Mouse (Mus musculus): ENCODE measurements around the gene Epc2.
"Not testable (repeated sequence)": the region's sequence is repeated elsewhere in the genome, so short reads cannot be mapped to it uniquely, and the experiment has no call there.

Gene Epc2

GRCm38 (mm10) chr2:49472443-49472842 lies 21.2 kb downstream of the Epc2 start:
- no peak for DNase-seq

DNA sequence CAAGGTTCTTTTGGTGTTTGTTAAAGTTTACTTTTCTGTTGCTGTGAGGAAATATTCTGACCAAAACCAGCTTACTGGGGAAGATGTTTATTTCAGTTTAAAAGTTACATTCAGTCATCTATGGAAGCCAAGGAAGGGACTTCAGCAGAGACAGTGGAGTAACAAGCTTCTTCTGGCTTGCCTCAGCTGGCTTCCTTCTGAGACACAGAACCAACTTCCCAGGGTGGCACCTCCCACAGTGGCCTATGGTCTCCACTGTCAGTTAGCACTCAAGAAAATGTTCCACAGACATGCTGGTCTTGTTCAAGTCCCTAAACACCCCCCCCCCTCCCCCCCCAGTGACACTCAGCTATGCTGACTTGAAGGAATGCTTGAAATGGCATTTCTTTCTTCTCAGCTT lies 30.9 kb downstream of the Epc2 start:
- no peak for DNase-seq

DNA sequence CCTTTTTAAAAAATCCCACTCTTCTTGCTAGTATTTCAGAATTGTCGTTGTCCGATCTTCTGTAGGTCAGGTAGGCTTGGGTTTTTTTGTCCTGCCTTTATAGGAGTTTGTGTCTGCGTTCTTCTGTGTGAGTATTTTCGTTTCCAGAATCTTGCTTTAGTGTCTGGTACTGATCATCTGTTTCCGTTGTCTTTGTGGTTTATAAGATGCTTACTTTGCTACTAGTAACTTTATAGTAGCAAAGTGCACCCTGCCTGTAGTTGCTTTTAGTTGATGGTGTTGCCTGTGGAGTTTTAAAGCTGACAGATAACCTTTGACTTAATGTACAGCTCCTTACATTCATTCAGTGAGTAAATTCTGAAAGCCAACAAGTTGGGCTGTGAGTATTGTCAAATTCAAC lies 32.1 kb downstream of the Epc2 start:
- no peak for DNase-seq

- no peak for DNase-seq
Observed at GRCm38 (mm10) chr2:49501435-49501834, 50.1 kb downstream of the Epc2 start.

DNA sequence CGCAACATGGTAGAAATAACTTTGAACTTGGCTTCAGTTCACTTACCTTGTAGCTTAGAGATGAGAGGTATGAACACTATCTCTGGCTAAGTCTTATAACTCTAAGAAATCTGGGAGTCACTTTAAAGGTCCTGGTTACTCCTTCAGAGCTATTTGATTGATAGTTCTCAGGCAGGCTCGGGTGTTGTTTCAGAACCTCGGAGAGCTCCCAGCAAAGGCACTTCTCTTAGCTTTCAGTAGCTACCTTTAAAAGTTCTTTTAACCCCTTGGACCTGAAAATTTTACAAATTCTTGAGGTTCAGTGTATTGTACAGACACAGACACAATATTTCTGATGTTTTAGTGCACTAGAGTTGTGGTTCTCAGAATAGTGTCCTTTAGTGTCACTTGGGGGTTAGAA lies 52.3 kb downstream of the Epc2 start:
- DNase-seq: peak; percentile 13 to 19

DNA sequence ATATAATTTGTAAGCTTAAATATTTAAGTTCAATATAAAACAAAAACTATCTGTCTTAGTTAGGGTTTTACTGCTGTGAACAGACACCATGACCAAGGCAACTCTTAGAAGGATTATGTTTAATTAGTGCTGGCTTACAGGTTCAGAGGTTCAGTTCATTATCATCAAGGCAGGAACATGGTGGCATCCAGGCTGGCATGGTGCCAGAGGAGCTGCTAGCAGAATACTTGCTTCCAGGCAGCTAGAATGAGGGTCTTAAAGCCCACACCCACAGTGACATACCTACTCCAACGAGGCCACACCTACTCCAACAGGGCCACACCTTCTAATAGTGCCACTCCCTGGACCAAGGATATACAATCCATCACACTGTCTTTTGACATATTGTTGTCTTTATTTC lies 53.9 kb downstream of the Epc2 start:
- not testable (repeated sequence) for DNase-seq

- no peak for DNase-seq
Observed at GRCm38 (mm10) chr2:49510832-49511231, 59.5 kb downstream of the Epc2 start.

DNA sequence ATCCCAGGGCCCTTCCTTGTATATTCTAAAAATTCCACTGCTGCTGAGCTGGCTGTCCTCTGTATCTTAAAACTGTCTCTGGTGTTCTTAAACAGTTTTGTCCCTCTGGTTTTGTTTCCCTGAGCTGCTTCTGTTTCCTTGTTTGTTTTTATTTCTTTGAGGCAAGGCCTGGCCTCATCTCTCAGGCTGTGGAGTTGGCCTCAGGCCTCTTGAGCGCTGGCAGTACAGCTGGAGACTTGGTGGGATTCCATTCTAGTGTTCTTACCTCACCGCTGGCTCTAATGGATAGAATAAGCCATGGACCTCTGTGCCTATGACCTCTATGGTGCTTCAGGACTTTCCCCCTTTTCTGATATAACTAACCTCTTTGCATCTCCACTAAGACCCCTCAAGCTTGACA lies 64.7 kb downstream of the Epc2 start:
- no peak for DNase-seq

DNA sequence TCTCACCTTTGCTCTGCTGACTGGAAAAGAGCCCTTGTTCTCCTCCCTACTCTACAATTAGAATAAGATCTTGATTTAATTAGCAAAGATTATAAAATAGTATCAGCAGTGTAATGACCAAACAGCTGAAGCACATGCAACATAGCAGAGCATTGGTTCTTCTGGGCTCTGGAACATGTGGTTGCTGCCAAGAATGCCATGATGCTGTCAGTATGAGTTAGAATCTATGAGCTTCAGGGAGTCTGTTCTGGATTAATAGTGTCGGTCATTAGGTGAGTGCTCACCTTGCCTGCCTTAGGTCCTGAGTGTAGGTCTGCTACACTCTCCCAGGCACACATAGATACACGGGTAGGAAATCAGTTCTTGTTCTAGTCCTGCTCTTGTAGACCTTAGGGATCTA lies 69.1 kb downstream of the Epc2 start:
- DNase-seq: no peak

DNA sequence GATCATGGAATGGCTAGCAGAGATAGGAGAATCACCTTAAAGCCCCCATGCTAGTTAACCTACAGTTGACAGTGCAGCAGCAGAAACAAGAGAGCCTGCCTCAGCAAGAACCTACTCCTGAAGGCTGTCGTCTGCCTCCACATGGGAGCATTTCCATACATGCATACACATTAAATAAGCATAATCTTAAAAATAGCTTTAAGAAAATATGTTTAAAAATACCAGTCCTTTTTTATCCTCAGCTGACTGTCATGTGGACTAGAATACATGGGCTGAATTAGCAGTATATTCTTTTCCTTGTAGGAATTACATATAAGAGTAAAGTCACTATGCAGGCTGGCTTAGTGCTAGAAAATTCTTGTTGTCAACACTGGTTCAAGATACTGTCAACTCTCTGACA lies 69.7 kb downstream of the Epc2 start:
- no peak for DNase-seq

DNA sequence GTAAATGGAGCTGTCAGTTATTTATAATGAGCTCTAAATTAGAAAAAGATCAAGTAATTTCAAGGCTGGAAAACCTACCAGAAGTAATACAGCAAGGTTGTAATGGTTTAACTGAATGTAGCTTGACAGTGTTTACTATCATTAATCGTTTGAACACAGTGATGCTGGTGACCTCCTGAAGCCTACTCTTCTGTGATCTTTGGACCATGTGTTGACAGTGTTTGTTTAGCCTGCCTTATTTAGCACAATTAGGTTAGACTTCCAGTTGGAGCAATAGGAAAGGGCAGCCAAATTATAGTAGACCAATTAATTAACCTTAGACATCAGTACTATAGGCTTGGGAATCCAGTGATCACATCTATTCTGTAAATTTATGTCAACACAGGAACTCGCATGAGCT lies 70.3 kb downstream of the Epc2 start:
- no peak for DNase-seq

DNA sequence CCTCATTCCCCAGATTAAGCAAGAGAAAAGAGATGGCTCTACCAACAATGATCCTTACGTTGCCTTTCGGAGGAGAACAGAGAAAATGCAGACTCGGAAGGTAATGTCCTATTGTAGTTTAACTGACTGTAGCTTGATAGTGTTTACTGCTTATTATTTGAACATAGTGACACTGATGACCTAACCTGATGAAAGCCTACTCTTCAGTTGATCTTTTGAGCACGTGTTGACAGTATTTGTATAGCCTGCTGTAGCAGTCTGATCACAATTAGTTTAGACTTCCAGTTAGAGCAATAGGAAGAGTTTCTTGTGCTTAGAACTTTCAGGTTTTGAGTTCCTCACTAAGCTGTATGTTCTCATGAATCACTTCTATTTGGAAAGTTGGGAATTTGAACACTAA lies 71.3 kb downstream of the Epc2 start:
- DNase-seq: no peak

GRCm38 (mm10) chr2:49537147-49537546 lies 85.9 kb downstream of the Epc2 start:
- DNase-seq: no peak

DNA sequence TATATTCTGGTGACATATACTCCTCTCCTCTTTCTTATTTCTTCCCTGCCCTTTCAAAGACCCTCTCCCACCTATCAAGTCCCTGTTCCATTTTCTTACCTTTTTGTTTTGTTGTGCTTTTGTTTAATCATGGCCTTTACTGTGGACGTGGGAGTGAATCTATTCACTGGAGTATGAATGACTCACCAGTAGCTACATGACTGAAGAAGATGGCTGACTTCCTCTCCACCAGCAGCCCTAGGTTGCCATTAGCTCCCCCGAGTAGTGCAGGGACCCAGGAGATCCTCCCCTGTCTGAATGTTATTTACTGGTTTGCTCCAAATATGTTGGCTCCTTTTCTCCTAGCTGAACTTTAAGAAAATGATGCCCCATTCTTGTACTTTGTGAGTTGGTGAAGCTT lies 86.8 kb downstream of the Epc2 start:
- DNase-seq: no peak

DNA sequence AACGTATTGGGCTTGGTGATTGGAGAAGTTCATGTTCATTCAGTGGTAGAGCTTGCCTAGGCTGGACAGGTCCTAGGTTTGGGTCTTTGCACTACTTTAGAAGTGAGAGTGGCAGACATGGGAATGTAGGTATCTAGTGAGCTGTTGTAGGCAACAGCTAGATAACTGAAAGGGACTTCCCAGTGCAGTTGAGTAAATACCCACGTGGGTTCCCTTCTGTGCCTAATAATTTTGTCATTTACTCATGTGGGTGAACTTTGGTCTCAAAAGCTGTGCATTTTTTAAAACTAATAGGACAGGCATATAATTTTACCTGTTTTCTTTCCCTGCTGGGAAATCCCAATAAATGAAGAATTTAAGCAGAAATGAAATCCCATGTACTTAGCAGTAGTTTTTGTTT lies 88.5 kb downstream of the Epc2 start:
- DNase-seq: no peak

DNA sequence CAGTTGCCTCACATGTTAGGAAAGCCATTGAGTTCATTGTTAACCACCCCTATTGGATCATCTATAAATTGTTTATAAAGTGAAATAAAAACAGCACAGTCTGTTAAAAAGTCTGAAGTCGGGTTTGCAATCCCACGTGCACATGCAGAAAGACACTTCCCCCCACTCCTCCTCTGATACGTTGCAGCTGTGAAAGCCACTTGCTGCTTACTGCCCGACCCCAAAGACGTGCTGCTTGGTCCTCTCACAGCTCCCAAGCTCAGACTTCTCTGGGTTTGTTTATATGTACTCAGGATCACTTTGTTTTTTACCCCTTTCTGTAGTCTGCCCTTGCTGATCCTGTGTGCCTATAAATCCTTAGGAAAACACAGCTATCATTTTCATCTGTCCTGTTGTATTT lies 96.5 kb downstream of the Epc2 start:
- no peak for DNase-seq

DNA sequence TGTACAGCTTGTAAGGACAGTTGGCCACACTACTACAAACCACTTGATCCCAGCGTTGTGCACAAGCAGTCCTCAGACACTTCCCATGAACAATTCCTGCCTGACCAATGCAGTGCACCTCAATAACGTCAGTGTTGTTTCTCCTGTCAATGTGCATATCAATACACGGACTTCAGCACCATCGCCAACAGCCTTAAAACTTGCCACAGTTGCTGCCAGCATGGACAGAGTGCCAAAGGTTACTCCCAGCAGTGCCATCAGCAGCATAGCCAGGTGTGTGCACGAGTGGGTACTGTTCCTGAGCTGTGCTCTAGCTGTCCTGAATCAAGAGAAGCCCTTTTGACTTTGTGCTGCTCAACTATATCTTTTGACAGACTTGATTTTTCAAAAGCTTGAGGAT lies 97.2 kb downstream of the Epc2 start:
- no peak for DNase-seq

DNA sequence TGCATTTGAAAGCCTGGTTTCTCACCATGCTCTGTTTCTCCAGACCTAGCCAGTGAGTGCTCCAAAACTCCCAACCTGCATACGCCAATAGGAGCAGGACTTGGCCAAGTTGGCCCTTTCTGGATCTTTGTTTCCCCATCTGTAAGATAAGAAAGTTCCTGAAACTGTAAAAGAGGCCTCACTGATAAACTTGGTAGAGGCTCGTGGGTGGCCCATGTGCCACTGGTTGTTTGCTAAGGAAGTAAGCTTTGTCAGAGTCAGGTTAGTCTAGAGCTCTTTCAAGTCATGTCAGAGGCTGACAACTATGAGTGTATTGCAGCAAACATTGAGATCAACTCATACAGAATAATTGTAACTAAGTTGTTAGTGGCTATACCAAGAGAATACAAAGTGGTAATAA lies 101.8 kb downstream of the Epc2 start:
- no peak for DNase-seq

- DNase-seq: no peak
Observed at GRCm38 (mm10) chr2:49557339-49557738, 106.1 kb downstream of the Epc2 start.

DNA sequence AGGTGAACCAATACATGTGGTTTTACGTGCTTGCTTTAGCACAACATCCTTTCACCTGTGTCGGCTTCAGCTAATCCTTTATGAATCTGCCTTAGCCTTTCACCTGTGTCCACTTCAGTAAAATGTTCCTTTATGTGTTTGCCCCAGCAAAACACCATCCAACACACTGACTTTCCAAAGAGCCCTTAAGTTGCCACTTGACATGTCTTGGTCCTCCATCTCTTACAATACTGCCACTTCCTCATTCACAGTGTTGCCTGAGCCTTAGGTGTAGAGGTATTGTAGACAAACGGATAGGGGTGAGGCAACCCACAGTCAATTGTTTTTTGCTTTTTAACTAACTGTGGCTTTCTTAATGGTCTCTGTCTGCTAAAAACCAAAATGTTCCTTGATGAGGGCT lies 107.1 kb downstream of the Epc2 start:
- DNase-seq: no peak

DNA sequence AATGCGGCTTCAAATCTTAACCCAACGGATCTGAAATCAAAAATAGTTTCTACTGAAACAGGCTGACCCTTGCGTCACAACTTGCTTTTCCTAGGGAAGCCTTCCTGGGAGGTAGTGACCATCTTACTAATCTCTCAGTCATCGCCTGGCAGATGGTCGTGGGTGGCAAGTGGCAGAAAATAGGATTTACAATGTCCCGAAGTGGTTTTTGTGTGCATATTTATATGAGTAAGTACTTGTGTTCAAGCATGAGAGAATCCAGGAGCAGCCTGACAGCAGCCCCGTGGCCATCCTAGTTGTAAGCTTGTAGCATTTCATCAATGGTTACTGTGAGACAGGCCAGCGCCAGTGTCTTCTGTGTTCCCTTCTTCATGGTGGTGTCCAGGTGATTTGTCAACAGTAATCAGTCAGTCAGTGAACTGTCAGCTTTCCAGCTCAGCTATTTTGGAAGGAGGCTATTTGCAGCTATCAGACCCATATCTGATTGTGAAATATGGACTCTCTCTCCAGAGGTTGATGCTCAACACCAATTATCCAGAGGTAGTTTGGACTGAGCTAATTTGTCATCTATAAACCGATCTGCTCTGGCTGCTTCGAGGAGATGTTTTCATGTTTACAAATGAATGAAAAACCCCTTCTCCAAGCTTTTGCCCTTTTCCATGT lies 111.5 kb downstream of the Epc2 start:
- no peak for DNase-seq

- no peak for DNase-seq
Observed at GRCm38 (mm10) chr2:49569862-49570777, 118.8 kb downstream of the Epc2 start.

- no peak for DNase-seq
Observed at GRCm38 (mm10) chr2:49570778-49571101, 119.5 kb downstream of the Epc2 start.

GRCm38 (mm10) chr2:49571159-49571920 lies 120.1 kb downstream of the Epc2 start:
- no peak for DNase-seq

Data from thymus, postnatal 36 days (tissue).